Mouse (Mus musculus): ENCODE measurements around the gene Frs3. TPM values are rescaled to one million over a fixed set of nuclear protein-coding genes. Genes with fewer than 3 reads are reported as not detected.

The Frs3 gene
- polyA plus RNA-seq, 1 experiment from 2014 or later: 4.6 TPM

DNA sequence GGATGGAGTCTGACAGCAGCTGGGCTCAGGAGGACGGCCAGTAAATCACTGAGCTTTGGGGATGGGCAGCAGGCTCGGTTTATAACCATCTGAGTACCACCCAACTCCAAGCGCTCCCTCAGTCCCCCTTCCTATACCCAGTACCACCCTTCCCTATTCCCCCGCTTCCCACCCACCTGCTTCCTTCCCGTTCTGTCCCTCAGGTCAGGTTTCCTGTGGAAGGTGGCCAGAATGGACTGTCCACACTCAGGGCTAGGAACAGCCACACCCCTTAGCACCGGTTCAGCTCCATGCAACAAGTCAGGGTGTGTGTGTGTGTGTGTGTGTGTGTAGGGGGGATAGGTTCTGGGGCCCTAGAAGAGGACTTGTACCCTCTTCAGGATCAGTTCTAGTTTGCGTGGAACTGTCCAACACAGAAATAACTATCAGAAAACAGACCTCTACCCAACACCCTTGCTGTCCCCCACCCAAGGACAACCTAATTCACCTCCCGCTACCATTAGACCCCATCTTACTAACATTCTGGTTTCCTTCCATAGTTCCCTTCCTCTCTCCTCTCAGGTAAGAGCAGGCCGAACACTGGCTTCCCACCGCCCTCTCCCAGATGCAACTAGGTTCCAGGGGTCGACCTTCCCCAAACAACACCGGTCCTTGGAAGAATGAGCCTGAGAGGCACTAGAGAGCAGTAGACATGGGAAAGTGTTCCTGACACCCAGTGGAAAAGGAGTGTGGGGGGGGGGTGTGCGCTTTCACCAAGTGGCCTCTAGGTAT lies 5.0 kb downstream of the Frs3 start:
- WGBS: 36% methylated on average over 13 of the region's 13 CpGs
- peak overlapping the region; percentile 87 for H3K4me2 ChIP-seq

DNA sequence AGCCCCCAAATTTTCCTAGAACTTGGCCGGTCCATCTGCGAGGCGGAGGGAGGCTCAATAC lies 5.4 kb downstream of the Frs3 start, which contains the start of gene Gm21981:
Gm21981 (minus strand) TSS at position 14 of the 61 bp plus-strand sequence.
- peaks cover 14% of the 10 kb centered on the region for H3K4me1 ChIP-seq (replicated peaks)
- WGBS: 1% methylated on average over 3 of the region's 3 CpGs
- no peaks in the 10 kb centered on the region for H3K9me3 ChIP-seq (replicated peaks)
- peak within 1 kb of the TSS; percentile 87 for H3K4me2 ChIP-seq
- H3K9ac ChIP-seq: peak within 1 kb of the TSS; percentile 78
- ATAC-seq (ENCODE audit: insufficient number of reproducible peaks, low FRiP score): no peak
- H3K27ac ChIP-seq (ENCODE audit: poor library complexity, severe bottlenecking): peak within 1 kb of the TSS; percentile 52
- H3K36me3 ChIP-seq: peaks cover 5% of the 10 kb centered on the region
- peaks cover 29% of the 10 kb centered on the region; the same call in 1 of the 2 replicates for H3K27me3 ChIP-seq (replicated peaks)
- H3K4me3 ChIP-seq: peak within 1 kb of the TSS; percentile 73

More for the DNA sequence above, 5.0 kb downstream of the Frs3 start:
- H3K27ac ChIP-seq (ENCODE audit: poor library complexity, severe bottlenecking): no peak overlapping the region
- no peak for ATAC-seq (ENCODE audit: insufficient number of reproducible peaks, low FRiP score)
- peaks cover 16% of the 10 kb centered on the region for H3K4me1 ChIP-seq (replicated peaks)
- peak overlapping the region; percentile 71 for H3K9ac ChIP-seq
- H3K27me3 ChIP-seq (replicated peaks): peaks cover 29% of the 10 kb centered on the region; the same call in 1 of the 2 replicates
- no peaks in the 10 kb centered on the region for H3K9me3 ChIP-seq (replicated peaks)
- peaks cover 3% of the 10 kb centered on the region; the same call in 1 of the 2 replicates for H3K36me3 ChIP-seq
- H3K4me3 ChIP-seq: peak overlapping the region; percentile 73

DNA sequence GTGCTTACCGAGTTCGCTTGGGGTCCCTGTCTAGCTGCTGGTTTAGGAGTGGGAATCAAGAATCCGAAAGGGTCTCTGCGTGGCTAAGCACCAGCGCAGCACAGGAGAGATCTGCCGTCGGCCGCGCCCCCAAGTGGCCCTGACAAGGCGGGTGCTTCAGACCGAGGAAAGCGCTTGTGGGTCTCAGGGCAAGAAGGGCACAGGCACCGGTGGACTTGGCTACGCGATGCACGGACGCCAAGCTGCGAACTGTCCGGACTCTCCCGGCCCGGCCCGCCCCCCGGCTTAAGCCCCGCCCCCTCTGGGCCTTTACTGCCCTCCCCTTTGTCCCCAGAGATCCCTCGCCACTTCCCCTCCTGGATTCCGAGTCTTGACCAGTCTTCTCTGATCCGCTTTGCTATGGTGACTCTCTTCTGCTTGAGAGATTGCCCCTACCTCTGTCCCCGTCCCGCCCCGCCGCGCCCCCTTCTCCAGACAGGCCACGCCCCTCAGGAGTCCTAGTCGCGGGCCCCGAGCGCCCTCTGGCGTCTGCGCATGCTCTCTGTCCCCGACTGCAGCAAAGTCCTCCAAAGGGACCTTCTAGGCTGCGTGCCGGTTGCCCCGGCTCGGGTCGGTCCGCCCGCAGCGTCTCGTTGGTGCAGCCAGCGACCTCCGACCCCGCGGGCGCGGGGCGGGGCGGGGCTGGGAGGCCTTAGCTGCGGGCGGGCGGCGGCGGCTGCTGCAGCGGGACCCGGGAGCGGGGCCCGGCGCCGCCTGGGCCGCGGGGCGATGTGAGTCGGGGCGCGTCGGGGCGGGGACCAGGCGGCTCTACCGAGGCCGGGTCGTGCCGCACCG lies 5.9 kb downstream of the Frs3 start, which contains the start of gene Prickle4:
Prickle4 (minus strand) TSS at position 234 of the 834 bp plus-strand sequence.
- Histone ChIP-seq H3K4me1 (replicated peaks) (peaks cover 13% of the 10 kb centered on the region), H3K9ac (peak within 1 kb of the TSS; percentile 78), H3K4me3 (peak within 1 kb of the TSS; percentile 73), H3K27me3 (replicated peaks) (peaks cover 30% of the 10 kb centered on the region; the same call in 1 of the 2 replicates), H3K9me3 (replicated peaks) (no peaks in the 10 kb centered on the region), H3K36me3 (peaks cover 9% of the 10 kb centered on the region), H3K27ac (ENCODE audit: poor library complexity, severe bottlenecking) (peak within 1 kb of the TSS; percentile 52), H3K4me2 (peak within 1 kb of the TSS; percentile 87)
- WGBS: under 1% methylated on average over 74 of the region's 82 CpGs
- peak; percentile 94 for ATAC-seq (ENCODE audit: insufficient number of reproducible peaks, low FRiP score)

DNA sequence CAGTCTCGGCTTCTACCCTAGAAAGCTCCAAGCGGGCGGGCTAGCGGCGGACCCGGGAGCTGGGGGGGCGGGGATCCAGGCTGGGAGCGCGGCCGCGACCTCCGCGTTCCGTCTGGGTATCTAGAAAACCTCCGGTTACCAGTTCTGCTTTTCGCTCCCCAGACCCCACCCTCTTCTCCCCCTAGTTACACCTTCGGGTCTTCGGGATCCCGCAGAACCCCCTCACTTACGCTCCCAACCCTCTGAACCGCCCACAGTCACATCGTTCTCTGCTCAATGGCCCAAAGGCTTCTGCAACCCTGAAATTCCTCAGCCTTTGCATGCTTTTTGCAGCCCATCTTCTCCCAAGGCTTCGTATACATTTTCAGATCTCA lies 6.5 kb downstream of the Frs3 start:
- Histone ChIP-seq H3K9me3 (replicated peaks) (no peaks in the 10 kb centered on the region), H3K4me1 (replicated peaks) (peaks cover 13% of the 10 kb centered on the region), H3K27ac (ENCODE audit: poor library complexity, severe bottlenecking) (no peak overlapping the region), H3K36me3 (peaks cover 15% of the 10 kb centered on the region), H3K4me3 (peak overlapping the region; percentile 73), H3K9ac (peak overlapping the region; percentile 78), H3K27me3 (replicated peaks) (peaks cover 30% of the 10 kb centered on the region; the same call in 1 of the 2 replicates), H3K4me2 (peak overlapping the region; percentile 87)
- WGBS: under 1% methylated on average over 22 of the region's 23 CpGs
- no peak for ATAC-seq (ENCODE audit: insufficient number of reproducible peaks, low FRiP score)

DNA sequence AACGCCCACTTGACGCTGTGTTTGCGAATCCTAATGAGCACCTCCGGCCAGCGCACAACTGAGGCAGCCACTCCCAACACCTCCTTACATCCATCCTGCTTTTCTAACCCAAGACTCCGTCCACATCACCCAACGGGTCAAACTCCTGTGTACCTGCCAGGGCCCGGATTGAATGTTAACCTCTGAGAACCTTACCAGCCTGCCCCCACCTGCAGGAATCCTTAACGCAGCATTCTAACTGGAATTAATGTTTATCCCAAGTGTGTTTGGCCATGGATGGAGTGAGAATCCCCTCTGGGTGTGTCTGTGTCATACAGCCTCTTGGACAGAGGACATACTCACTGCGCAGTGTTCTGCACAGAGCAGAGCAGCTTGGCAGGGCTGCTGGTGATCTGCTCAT lies 9.3 kb downstream of the Frs3 start:
- peaks cover 28% of the 10 kb centered on the region for H3K36me3 ChIP-seq
- no peak overlapping the region for H3K27ac ChIP-seq (ENCODE audit: poor library complexity, severe bottlenecking)
- WGBS: 86% methylated on average over 10 of the region's 10 CpGs
- H3K4me1 ChIP-seq (replicated peaks): peaks cover 25% of the 10 kb centered on the region
- H3K9me3 ChIP-seq (replicated peaks): no peaks in the 10 kb centered on the region
- no peak overlapping the region for H3K9ac ChIP-seq
- no peak overlapping the region for H3K4me3 ChIP-seq
- no peak overlapping the region for H3K4me2 ChIP-seq
- peaks cover 40% of the 10 kb centered on the region for H3K27me3 ChIP-seq (replicated peaks)
- no peak for ATAC-seq (ENCODE audit: insufficient number of reproducible peaks, low FRiP score)

DNA sequence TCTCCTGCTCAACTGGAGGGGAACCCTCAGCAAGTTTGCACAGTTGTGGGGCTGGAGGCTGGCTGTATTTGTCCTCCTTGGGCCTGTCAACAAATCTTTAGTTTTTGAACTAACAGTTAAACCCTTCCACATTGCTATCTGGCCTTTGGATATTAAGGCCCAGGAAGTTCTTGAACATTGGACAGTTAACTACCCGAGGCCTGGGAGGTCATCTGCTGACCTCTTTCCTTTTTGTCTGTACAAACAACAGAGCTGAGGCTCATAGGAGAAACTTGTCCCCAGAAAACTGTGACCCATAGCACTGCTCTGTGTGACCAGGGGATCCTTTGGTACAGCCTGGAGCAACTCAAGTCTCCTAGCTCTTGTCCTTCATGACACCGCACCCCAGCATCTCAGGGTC lies 10.2 kb downstream of the Frs3 start:
- H3K27me3 ChIP-seq (replicated peaks): peaks cover 41% of the 10 kb centered on the region
- H3K9ac ChIP-seq: no peak overlapping the region
- H3K36me3 ChIP-seq: peaks cover 35% of the 10 kb centered on the region
- no peak overlapping the region for H3K4me3 ChIP-seq
- 69% methylated on average over 2 of the region's 2 CpGs for WGBS
- no peaks in the 10 kb centered on the region for H3K9me3 ChIP-seq (replicated peaks)
- H3K27ac ChIP-seq (ENCODE audit: poor library complexity, severe bottlenecking): no peak overlapping the region
- no peak for ATAC-seq (ENCODE audit: insufficient number of reproducible peaks, low FRiP score)
- no peak overlapping the region for H3K4me2 ChIP-seq
- H3K4me1 ChIP-seq (replicated peaks): peaks cover 27% of the 10 kb centered on the region

DNA sequence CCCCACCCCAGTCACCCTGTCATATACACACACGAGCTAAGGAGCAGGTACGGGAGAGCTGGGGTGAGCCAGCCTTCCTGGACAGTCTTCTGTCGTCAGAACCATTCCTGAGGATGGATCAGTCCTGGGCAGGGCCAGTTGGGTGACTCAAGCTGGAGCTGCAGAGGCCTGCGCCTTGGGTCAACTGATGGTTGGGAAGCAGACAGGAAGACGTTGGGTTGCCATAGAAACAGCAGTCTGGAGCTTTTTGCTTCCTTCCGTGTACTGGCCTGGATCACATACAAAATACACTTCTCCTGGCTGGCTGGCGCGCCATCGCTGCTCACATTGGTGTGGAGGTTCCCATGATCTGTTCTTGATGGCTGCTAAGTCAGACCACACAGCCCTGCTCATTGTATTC lies 13.0 kb downstream of the Frs3 start:
- Histone ChIP-seq H3K4me1 (replicated peaks) (peaks cover 19% of the 10 kb centered on the region), H3K9me3 (replicated peaks) (no peaks in the 10 kb centered on the region), H3K4me2 (no peak overlapping the region), H3K4me3 (no peak overlapping the region), H3K36me3 (peaks cover 35% of the 10 kb centered on the region), H3K27ac (ENCODE audit: poor library complexity, severe bottlenecking) (no peak overlapping the region), H3K9ac (no peak overlapping the region), H3K27me3 (replicated peaks) (peaks cover 52% of the 10 kb centered on the region)
- ATAC-seq (ENCODE audit: insufficient number of reproducible peaks, low FRiP score): no peak
- WGBS: 81% methylated on average over 9 of the region's 9 CpGs

DNA sequence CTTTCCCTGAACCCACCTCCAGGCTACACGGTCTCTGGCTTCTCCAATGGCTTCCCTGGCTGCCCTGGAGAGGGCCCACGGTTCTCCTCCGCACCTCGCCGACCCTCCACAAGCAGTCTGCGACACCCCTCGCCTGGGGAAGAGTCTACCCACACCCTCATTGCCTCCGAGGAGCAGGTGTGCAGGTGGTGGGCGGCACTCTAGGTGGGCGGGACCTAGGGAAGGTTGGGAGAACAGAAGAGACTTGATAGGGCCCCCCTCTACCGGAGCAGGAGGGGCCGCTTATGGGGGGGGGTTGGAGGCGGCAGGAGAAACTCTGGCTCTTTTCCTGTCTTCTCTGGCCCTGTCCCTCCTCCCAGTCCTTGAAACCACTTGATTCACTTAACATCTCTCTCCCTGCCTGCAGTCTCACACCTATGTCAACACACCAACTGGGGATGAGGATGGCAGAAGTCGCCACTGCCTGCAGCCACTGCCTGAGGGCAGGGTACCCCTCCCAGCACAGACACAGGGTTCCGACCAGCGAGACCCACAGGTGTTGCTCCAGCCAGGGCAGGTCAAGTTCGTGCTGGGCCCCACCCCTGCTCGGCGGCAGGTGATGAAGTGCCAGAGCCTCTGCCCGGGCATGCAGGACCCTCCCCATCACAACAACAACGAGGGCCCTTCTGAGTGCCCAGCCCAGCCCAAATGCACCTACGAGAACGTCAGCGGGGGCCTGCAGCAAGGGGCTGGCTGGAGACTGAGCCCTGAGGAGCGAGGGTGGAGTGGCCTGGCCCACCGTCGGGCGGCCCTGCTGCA lies 13.9 kb downstream of the Frs3 start:
- Histone ChIP-seq H3K4me3 (no peak overlapping the region), H3K4me2 (peak overlapping the region; percentile 35), H3K4me1 (replicated peaks) (peaks cover 19% of the 10 kb centered on the region), H3K36me3 (peaks cover 35% of the 10 kb centered on the region), H3K27me3 (replicated peaks) (peaks cover 52% of the 10 kb centered on the region), H3K9me3 (replicated peaks) (no peaks in the 10 kb centered on the region), H3K9ac (0 out of 2 replicates have a peak overlapping the region, but pooled peaks have one; percentile 5), H3K27ac (ENCODE audit: poor library complexity, severe bottlenecking) (no peak overlapping the region)
- WGBS: 29% methylated on average over 28 of the region's 28 CpGs
- no peak; the same call in 1 of the 2 replicates for ATAC-seq (ENCODE audit: insufficient number of reproducible peaks, low FRiP score)

DNA sequence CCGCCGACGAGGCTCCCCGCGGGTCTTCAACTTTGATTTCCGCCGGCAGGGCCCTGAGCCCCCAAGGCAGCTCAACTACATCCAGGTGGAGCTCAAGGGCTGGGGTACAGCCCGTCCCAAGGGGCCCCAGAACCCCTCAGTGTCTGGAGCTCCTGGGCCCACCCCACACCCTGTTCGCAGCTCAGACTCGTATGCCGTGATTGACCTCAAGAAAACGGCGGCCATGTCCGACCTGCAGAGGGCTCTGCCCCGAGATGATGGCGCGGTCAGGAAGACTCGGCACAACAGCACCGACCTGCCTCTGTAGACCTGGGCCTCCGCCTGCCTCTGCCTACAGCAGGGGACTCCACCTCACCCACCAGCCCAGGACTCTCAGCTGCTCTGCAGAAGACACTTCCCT lies 14.7 kb downstream of the Frs3 start:
- peaks cover 32% of the 10 kb centered on the region for H3K36me3 ChIP-seq
- H3K9me3 ChIP-seq (replicated peaks): no peaks in the 10 kb centered on the region
- H3K27ac ChIP-seq (ENCODE audit: poor library complexity, severe bottlenecking): no peak overlapping the region
- H3K4me2 ChIP-seq: peak overlapping the region; percentile 35
- H3K27me3 ChIP-seq (replicated peaks): peaks cover 52% of the 10 kb centered on the region
- no peak overlapping the region for H3K4me3 ChIP-seq
- H3K4me1 ChIP-seq (replicated peaks): peaks cover 19% of the 10 kb centered on the region
- H3K9ac ChIP-seq: 0 out of 2 replicates have a peak overlapping the region, but pooled peaks have one; percentile 5
- ATAC-seq (ENCODE audit: insufficient number of reproducible peaks, low FRiP score): no peak
- 27% methylated on average over 20 of the region's 20 CpGs for WGBS

DNA sequence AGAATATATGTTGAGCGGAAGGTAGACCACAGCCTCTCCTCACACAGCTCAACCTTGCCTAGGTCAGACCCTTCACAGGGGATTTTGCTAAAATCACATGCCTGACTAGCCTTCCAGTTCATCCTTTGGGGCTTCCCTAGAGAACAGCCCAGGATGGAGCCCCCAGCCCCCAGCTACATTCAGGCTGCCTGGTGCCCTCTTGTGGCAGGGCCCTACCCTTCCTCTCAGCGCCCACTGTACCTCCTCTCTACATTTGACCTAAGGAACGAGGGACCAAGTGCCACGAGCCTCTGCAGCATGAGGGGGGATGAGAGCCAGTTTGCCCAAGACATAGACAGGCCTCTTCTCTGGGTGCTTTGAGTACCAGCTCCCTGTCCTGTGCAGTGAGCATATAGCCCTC lies 15.9 kb downstream of the Frs3 start:
- ATAC-seq (ENCODE audit: insufficient number of reproducible peaks, low FRiP score): no peak
- H3K27me3 ChIP-seq (replicated peaks): peaks cover 48% of the 10 kb centered on the region
- H3K36me3 ChIP-seq: peaks cover 26% of the 10 kb centered on the region
- WGBS: 91% methylated on average over 4 of the region's 4 CpGs
- H3K9me3 ChIP-seq (replicated peaks): no peaks in the 10 kb centered on the region
- no peak overlapping the region for H3K4me2 ChIP-seq
- peaks cover 19% of the 10 kb centered on the region for H3K4me1 ChIP-seq (replicated peaks)
- no peak overlapping the region for H3K27ac ChIP-seq (ENCODE audit: poor library complexity, severe bottlenecking)
- H3K4me3 ChIP-seq: no peak overlapping the region
- no peak overlapping the region for H3K9ac ChIP-seq

DNA sequence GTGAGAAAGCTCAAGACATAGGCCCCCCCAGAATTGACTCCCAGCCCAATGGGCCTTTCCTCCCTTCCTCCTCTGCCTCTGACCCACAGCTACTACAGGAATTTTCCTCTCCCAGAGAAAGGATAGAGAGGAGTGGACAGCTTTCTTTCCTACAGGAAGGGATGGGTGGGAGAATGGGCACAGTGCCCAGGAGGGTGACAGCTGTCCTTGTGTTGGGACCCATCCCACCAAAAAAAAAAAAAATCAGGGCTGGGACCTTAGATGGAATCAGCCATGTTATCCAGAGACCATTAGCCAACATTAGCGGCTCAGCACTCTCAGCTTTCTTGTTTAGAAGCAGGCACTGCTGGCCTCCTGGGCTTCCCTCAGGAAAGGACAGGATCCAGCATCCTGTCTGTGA lies 17.4 kb downstream of the Frs3 start:
- WGBS: 38% methylated on average over 1 of the region's 1 CpGs
- no peak overlapping the region for H3K9ac ChIP-seq
- ATAC-seq (ENCODE audit: insufficient number of reproducible peaks, low FRiP score): 0 out of 2 replicates have a peak, but pooled peaks have one; percentile 12

More for the DNA sequence above, 17.4 kb downstream of the Frs3 start:
- 0 out of 2 replicates have a peak overlapping the region, but pooled peaks have one; percentile 8 for H3K27ac ChIP-seq (ENCODE audit: poor library complexity, severe bottlenecking)
- no peak overlapping the region for H3K4me3 ChIP-seq
- no peaks in the 10 kb centered on the region for H3K9me3 ChIP-seq (replicated peaks)
- H3K4me2 ChIP-seq: no peak overlapping the region
- H3K4me1 ChIP-seq (replicated peaks): peaks cover 19% of the 10 kb centered on the region
- peaks cover 38% of the 10 kb centered on the region for H3K27me3 ChIP-seq (replicated peaks)
- H3K36me3 ChIP-seq: peaks cover 19% of the 10 kb centered on the region
